Mouse (Mus musculus) 3T3-L1 (cell line): ENCODE measurements at regions not wholly inside any gene's neighbourhood (a gene's known extent, or its start where the extent isn't known, plus 50 kb on each side); places are given as distances from the start of the nearest gene placed in this dataset.

Source experiments
- DNase-seq: peaks from one replicate; pipeline ENCODE4 v3.0.0-alpha.2; 2015; ENCODE audit warnings: low read depth, low spot score

DNA sequence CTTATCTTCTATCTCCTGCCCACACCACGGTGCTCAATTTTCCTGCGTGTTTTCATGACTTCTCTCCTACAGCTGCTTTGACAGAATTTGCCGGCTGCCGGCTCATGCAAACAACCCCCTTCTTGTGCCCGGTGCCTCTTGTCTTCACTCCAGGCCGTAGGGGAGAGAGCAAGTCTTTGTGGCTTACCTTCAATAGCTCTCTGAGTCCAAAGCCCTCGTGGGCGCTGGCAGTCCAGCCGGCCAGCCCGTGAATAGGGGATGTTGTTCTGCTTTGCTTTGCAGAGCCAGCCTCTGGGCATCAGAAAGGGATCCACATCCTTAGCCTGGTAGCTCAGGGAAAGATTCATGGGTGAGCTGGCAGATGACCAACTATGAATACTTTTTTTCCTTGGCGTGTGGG, 173.9 kb downstream of the Gsdmc2 start:
- no peak for DNase-seq

DNA sequence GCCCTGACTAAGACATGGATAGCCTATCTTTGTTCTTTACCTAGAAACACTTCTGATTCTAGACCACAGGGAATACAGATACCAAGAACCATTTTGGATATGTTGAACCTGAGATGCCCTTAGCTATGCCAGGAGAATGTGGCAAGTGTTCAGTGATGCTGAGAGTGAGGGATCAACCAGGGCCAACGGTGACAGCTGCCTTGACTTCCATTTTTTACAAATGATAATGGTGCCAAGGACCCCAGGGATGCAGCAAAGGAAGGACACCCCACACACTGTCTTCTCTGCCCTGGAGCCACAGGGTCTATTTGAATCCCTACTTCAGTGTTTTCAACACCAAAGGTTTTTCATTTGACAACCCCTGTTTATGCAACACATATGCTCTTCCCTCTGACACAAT, 174.4 kb downstream of the Gsdmc2 start:
- no peak for DNase-seq

DNA sequence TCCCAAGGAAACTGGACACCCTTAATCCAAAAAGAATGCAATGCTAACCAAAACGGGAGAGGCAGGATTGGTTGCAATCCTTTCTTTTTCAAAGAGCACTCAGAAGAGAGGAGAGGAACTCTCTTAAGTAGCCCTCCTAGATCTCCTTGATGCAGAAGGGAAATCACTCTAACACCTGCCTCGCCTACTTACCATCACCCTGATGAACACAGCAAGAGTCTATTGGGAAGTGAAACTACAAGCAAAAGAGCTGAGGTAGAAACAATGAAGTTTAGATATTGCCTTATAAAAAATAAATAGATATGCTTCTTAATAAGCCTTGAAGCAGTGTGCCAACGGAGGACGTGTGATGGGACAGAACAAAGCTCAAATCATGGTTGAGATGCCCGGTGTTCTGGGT, 177.4 kb downstream of the Gsdmc2 start:
- DNase-seq = no peak

DNA sequence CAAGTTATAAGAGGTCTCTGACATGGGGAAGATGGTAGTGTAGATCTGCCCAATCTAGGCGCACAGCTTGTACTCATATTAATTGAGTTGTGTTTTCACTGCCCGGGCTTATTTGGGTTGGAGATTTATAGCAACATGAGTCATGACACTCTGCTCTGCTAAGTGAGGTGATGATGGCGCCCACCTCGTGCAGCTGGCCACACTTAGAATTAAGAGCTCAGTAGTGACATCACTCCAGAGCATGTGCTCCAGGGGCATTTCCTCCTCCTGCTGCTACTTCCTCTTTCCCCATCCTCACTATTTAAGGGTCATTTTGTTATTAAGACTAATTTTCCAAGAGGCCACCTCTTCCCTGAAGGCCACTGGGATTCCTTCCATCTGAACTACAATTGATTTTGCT, 179.5 kb downstream of the Gsdmc2 start:
- DNase-seq = no peak

DNA sequence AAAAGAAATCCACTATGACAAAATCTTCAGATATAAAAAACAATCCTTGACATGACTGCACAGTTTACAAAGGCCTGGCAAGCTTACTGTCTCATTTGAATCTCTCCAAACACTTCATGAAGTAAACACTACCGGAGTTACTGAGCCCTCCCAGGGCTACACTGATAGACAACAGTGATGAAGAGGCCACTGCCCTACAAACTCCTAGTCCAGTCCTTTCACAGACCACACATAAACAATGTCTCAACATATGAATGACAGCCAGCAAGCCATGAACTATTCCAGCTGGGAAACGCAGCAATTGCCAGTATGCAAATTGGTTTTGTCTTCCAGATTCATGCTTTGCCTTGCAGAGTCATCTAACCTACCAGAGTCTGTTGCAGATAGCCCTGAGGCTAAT, 180.1 kb downstream of the Gsdmc2 start:
- no peak for DNase-seq

DNA sequence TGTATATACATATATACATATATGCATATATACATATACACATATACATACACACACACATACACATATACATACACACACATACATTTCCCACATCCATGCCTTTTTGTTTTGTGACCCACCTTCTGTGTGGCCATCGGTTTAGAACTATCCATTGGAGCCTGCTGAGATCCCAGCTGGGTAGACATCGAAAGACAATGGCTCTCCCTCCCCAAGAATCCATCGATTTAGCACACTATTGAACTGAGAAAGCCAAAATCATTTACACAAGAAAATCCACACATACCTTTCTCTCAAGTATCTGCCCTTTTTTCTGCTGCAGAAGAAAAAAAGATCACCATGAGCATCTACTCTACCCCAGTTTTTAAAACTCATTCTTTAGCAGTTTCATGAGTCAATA, 182.8 kb downstream of the Gsdmc2 start:
- DNase-seq = no peak

DNA sequence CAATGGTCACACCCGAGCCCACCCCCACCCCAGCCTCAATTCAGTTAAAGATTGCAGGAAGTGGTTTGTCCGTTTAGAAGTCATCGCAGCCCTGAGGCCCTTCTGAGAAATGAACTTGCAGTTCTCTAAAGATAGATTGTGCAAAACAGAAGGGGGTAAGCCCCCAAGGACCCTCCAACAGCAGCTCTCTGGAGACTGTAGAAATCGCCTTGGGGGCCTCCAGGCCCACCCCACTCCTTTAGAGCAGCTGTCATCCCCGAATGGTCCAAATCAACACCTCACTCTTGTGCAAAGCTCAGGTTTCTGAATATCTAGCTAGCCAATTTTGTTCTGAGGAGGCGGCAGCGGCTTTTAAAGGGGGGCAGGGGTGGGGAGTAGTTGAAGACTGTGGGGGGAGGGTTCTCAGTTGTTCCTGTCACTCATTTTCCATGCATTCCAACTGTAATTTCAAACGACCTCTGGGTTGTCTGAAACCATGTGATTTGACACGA, 186.9 kb downstream of the Gsdmc2 start:
- DNase-seq = no peak

DNA sequence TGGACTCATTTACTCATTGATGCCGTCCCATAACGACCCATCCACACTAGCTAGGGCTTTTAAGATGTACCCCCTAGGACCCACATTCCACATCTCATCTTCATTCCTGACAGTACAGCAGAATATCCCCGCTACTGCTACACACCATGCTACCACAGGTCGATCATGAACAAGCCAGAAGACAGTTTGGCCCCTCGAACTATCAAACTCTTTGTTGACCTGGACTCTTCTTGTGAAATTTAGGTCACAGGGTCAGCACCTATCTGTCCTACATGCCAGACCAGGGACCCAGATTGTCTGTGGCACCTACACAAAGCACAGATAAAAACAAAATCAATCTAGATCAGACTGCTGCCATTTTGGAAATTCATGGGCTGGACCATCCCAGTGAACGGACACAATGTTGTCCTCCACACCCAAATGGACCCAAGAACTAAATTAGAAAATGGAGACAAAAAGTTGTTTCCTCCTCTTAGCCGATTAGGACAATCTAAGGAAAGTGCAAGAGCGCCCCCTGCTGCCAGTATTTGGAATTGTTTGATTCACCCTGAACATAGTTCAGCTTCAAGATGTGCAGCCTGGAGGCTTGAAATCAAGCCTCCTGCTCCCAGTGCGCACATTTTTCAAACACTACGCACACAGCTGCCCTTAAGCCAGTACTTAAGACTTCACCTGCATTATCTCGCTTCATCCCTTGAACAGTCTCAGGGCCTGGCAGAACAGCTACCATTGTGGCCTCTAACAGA, 192.6 kb downstream of the Gsdmc2 start:
- peak; percentile 88 for DNase-seq

DNA sequence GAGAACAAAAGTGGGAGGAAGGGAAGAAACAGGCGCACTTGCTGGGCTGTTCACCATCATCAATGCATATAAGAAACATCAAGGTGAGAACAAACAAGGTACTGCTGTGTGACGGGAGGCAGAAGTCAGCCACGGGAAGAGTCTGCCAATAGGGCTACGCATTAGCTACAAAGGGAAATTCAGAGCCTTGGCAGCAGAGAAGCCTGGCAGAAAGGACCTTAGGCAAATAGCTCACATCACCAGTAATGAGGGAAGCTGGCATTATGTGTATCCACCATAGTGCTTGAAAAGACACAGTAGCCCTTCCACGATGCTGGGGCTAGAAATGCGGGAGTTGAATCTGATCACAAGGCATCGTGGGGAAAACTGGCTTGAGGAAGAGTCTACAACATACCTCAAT, 193.9 kb downstream of the Gsdmc2 start:
- DNase-seq = no peak

DNA sequence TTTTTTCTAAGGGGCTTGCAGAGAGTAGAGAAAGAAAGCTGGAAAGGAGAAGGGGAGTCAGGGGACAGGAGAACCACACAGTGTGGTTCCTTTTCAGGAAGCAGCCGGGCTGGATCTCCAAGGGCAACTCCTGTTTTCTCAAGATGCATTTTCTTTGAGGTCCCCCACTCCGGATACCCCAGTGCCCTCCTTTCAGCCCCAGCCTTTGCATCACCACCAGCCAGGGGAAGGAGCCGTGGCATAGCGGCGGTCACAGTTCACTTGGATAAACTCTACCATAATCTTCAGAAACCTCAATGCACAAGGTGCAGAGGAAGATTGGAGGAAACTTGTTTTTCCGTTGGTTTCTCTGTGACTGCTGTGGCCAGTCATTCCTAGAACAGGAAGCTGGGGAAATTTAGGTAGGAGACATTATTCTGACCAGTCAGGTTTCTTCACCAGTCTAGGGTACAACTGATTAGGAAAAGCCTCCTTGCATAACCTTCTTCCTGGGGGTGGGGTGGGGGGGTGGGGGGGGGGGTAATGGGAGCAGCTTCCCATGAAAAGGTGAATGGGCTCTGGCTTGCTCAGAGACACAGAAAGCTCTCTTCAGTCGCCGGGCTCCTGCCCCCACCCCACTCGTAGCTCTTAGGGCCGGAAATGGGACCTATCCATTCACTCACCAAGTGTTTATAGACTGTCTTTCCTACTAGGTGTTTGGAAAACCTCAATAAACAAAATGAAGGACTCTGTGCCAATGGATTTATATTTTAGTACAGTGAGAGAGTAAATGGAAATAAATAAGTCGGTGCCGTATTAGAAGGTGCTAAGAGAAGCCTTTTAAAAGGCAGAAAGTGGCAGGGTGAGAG, 196.6 kb downstream of the Gsdmc2 start:
- no peak for DNase-seq

DNA sequence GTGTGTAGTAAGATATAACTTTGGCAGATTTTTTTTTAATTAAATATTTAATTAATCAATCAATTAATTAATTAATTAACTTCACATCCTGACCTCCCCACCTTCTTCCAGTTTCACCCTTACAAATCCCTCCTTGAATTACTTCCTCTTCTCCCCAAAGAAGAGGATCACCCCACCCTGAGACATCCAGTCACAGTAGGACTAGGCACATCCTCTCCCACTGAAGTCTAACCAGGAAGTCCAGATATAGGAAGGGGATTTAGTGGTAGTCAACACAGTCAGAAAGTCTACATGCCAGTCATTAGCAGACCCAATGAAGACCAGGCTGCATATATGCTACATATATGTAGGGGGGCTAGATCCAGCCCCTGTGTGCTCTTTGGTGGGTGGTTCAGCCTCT, 220.2 kb downstream of the Gsdmc2 start:
- DNase-seq = no peak

DNA sequence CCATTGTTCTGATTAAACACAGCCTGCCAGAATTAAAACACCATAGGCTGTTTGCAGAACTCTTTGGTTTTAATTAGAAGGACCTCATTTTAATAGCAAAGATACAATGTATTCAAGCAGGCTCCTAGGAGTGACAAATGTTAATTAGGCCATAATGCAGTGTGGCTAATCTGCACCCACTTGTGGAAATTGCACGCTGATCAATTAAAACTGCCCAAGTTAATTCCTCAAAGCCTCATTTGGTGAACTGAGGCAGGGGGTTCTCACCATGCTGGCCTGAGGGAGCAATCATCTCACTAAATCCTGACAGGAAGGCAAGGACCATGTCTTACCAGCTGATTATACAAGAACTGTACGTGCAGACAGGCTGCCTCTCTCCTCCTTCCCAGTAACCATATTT, 220.7 kb downstream of the Gsdmc2 start:
- no peak for DNase-seq

DNA sequence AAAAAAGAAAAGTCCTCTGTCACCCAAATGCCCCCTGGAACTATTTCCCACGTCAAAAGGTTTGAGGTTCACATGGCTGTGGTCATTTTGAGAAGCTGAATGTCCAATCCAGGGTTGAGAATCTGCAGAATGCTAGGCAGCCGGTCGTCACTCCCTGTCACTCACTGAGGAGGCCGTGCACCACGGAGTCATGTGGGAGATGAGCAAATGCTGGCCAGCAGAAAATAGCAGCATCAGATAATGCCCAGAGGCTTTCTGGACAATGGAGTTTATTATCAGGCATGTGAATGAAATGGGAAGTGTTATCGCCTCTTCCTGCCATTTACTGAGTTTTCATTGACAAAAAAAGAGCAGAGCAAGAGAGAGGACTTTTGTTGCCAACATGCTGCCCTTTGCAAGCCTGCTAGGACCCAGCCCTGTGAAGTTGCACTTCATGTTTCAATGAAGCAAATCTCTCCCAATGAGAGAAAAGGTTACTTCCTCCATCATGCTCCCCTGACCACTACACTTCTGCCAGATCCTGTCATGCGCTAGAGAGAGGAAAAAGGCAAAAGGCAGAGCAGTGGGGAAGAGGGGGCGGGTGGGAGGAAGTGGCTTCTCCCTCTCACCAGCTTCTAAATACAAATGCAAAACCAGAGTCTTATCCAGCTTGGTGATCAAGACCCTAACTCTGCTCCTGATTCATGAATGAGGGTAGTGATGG, 228.3 kb downstream of the Gsdmc2 start:
- DNase-seq = no peak

DNA sequence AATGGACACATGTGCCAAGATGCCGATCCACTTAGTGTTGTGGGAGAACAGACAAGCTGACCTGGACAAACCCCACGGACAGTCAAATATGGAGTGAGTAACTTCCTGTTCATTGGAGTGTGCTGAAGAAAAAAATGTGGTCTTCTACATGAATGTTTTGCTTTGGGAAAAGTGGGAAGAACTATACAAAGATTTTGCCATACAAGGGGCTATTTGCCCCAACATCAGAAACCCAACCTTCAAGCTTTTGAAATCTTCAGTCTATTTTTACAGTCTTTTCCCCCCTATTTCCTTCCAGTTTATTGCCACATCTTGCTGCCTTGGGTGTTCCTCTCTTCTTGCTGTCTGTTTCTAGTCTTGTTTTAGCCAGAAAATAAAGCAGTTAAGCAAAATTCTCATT, 230.8 kb downstream of the Gsdmc2 start:
- peak; percentile 37 for DNase-seq

DNA sequence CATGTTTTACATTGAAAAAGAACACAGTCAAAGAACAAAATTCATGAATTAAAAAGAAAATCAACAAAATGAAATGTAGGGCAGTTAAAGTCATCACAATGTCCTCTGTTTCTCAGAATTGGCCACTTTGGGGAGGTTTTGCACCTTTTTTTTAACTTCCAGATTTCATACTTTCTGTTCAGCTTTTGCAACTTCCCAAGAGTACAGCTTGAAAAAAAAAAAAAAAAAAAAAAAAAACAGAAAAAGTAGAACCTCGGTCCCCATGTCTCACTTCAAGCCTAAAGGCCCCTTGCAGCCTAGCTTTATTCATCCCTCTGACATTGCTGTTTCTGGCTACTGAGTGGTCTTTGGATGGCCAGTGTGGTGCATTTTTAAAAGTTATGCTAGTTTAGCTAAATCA, 231.9 kb downstream of the Gsdmc2 start:
- no peak for DNase-seq

DNA sequence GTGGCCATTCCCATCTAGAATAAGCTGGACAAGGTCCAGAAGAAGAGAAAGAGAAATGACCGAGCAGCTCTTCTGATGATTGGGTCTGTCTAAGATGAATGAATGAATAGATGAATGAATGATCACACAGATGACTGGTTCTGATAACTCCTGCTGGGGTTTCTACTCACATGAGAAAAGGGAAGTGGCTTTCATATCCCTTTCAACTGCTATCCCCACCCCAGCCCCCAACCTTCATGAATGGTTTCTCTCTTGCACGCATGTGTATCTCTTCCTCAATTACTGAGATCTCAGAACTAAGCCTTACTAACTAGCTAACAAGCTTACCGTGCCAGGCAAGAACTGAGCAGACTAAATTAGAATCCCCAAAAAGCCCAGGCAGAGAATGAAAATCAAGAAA, 233.8 kb downstream of the Gsdmc2 start:
- no peak for DNase-seq

DNA sequence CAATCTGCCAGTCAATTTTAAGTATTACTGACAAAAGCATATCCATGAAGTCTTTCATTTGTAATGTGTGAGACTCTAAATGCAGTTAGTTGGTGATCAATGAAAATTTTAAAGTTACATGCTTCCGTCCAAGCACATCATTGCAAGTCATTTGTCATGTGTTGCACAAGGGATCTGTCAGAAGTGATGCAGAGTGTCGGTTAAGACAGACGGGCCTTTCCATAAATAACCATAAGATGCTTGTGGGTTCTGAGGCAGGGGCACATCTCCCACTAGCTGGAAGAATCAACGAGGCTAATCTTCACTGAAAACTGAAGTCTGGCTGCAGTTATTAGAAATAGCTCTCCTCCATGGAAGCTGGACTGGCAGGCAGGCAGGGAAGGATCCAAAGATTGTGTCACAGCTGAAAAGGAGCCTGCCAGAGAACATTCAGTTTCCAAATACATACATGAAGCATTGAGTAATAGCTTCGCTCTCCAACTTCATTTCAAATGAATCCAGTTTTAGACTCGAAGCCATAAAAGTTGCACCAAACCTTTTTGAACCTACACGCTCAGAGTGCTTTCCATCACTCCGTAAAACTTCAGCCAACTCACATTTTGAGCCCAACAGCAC, 241.8 kb downstream of the Gsdmc2 start:
- DNase-seq = no peak

DNA sequence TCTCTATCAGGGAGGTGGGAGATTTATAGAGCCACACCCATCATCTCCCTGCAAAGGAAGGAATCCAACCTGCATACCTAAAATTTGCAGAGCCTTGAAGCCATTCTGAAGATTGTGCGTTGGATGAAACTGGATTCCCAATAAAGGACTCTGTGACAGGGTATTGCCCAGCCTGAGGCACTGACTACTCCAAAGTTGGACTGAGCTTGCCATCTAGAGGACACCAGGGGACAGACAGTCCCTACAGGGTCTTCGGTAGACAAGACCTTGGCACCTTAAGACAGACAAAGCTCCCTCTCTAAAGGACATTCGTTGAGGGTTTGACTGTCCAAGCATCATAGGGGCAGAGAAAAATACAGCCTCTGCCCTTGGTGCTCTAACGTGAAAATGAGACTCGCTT, 243.4 kb downstream of the Gsdmc2 start:
- peak; percentile 69 for DNase-seq

DNA sequence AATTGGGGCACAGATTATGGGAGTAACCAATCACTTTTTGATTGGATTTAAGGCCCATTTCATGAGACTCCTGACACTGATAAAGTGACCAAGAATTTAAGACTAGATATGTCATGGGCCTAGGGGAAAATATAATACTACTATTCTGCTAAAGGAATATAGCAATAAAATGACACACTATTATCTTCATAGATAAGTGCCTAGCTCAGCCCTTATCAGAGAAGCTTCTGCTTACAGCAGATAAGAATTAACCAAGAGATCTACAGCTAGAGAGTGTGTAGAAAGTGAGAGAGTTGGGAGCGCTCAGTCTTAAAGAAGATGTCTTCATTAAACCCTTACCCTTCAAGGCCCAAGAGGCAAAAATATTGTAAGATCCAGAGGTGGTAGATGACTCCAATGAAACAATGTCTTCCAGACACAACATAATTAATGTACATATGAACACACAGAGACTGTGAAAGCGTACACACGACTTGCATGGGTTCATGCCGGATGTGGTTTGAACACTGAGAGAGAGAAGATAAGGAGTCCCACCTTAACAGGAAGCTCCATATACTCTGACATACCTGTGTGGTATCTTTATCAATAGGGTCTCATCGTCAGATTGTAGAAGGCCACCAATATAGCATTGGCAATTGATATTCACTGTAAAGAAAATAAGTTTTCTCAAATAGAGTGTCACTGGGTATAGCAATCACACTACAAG, 252.1 kb downstream of the Gsdmc2 start:
- DNase-seq = no peak

DNA sequence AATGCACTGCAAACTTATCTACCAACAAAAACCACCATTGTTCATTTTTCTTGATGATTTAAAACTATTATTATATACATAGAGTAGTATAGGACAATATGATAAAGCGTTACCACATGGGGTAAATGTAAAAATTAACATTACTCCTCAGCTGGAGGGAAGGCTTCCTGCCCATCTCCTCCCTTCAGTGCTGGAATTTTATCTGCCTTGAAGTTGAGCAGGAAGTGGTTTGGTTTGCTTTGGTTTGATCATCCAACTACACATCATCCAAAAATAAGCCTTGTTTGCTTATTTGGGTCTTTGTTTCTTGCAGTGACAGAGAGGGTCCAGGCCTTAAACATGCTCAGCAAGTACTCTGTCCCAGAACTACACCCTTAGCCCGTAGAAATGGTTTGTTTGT, 285.7 kb downstream of the Gsdmc2 start:
- DNase-seq = peak; percentile 12

DNA sequence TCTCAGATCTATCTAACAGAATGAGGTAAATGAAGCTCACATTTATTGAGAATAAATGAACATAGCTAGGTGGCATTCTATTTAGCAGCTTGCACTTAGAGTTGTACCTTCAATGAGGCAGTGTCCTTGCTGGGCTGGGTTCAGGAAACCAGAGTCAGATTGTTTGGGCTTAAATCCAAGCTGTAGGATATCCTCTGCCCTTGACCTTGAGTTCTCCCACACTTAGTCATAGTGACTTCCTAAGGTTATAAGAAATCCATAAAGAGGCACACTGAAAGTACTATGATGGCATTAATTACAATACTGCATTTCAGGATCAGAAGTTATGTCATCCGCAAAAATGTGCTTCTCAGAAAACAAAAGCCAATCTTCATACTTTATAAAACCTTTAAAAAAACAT, 286.3 kb downstream of the Gsdmc2 start:
- peak; percentile 28 for DNase-seq
